Mouse (Mus musculus) neural tube, embryonic 15.5 days (tissue): ENCODE measurements at regions not wholly inside any gene's neighbourhood (a gene's known extent, or its start where the extent isn't known, plus 50 kb on each side); places are given as distances from the start of the nearest gene placed in this dataset.
A peak's percentile ranks its signal among the peaks of the same experiment; 100 is the strongest.

Source experiments
- ATAC-seq: fragments of 200-750 bp; cut with Nextera tagmentation; 2 replicates; pipeline ENCODE4 v1.8.0; 2017; ENCODE audit warnings: mild to moderate bottlenecking, moderate TSS enrichment, moderate library complexity; ENCODE audit not compliant: low FRiP score
- H3K27ac ChIP-seq: fragments of 300-500 bp; sonication (generic); replicated peaks from 2 replicates; pipeline ENCODE4 v1.5.1; 2015; ENCODE audit warnings: mild to moderate bottlenecking, inconsistent platforms
- H3K27me3 ChIP-seq: fragments of 300-500 bp; sonication (generic); replicated peaks from 2 replicates; pipeline ENCODE4 v1.6.1; 2015; ENCODE audit warnings: inconsistent platforms
- H3K36me3 ChIP-seq: fragments of 300-500 bp; sonication (generic); 2 replicates; pipeline ENCODE4 v1.6.1; 2015; ENCODE audit warnings: inconsistent platforms
- H3K4me1 ChIP-seq: fragments of 300-500 bp; sonication (generic); 2 replicates; pipeline ENCODE4 v1.6.1; 2015; ENCODE audit warnings: inconsistent platforms
- H3K4me2 ChIP-seq: fragments of 300-500 bp; sonication (generic); 2 replicates; pipeline ENCODE4 v1.6.1; 2015; ENCODE audit warnings: inconsistent platforms, mild to moderate bottlenecking, moderate library complexity
- H3K4me3 ChIP-seq: fragments of 300-500 bp; sonication (generic); replicated peaks from 2 replicates; pipeline ENCODE4 v1.5.1; 2015; ENCODE audit warnings: mild to moderate bottlenecking, inconsistent platforms
- H3K9ac ChIP-seq: fragments of 300-500 bp; sonication (generic); replicated peaks from 2 replicates; pipeline ENCODE4 v1.6.1; 2015; ENCODE audit warnings: mild to moderate bottlenecking, inconsistent platforms
- H3K9me3 ChIP-seq: fragments of 300-500 bp; sonication (generic); replicated peaks from 2 replicates; pipeline ENCODE4 v1.6.1; 2016; ENCODE audit warnings: inconsistent platforms
- WGBS: fragments of 180-500 bp; shearing (Covaris S2); methylation state at CpG from one replicate; pipeline ENCODE4 v1.1.7; 2015; ENCODE audit warnings: mixed read lengths; 5-methylcytosine and 5-hydroxymethylcytosine counted together

DNA sequence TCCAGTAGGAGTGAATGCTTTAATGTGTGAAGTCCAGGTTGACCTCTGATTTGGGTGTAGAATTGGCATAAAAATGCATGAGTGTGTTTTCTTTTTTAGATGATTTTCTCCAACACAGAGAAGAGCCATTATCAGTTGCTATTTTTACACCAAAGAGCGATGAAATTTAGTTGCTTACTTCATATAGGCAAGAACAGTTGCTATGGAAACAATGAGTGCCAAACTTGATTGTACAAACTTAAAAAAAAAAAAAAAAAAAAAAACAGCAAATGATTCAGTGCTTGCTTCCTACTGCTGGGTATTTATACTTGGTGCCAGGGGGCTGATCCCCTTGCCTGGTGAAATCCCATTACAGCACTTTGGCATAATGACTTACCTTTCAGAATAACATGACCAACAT lies 268.0 kb downstream of the Sec23a start:
- 63% methylated on average over 1 of the region's 1 CpGs for WGBS
- H3K9me3 ChIP-seq = no peaks in the 10 kb centered on the region
- H3K4me1 ChIP-seq = no peaks in the 10 kb centered on the region
- H3K27me3 ChIP-seq = no peaks in the 10 kb centered on the region
- peak; percentile 61; the same call in 1 of the 2 replicates for ATAC-seq
- no peaks in the 10 kb centered on the region for H3K36me3 ChIP-seq
- H3K27ac ChIP-seq = no peak overlapping the region
- no peak overlapping the region for H3K9ac ChIP-seq
- no peak overlapping the region for H3K4me3 ChIP-seq
- no peak overlapping the region for H3K4me2 ChIP-seq

DNA sequence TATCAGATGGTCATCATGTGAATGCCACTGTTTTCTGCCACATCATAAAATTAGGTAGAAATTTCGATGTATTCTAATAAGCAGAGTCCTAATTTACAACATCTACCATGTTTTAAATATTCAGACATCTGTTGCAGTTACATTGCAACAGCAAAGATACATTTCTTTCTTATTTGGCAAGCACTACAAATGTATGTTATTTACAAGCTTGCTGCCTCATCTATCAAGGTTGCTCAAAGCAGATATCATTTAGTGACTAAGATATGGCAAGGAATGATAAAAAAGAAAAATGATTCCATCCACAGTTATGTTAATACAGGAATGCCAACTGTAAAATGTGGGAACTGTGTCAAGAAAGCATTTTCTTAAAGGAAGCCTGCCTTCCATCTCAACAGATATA lies 283.7 kb downstream of the Sec23a start:
- Histone ChIP-seq H3K27me3 (no peaks in the 10 kb centered on the region), H3K27ac (no peak overlapping the region), H3K4me2 (no peak overlapping the region), H3K4me3 (no peak overlapping the region), H3K9me3 (no peaks in the 10 kb centered on the region), H3K36me3 (no peaks in the 10 kb centered on the region), H3K4me1 (no peaks in the 10 kb centered on the region), H3K9ac (no peak overlapping the region)
- WGBS = 51% methylated on average over 1 of the region's 1 CpGs
- ATAC-seq = no peak

DNA sequence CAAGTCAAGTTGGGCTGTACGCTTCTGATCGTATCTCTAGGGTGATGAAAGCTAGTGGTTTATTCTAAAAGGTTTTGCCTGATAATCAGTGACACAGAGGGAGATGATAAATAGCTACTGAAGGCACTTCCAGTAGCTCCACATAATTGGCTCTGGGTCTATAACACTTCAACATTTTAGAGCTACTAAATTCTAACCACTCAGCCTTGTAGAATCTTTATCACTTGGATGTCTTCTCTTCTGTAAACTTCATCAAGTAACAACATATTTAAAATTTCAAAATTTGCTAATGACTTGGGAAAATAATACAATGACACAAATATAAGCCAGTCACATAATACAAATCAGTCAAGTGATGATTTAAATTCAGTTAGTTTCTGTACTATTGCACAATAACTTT lies 284.3 kb downstream of the Sec23a start:
- WGBS = 87% methylated on average over 2 of the region's 2 CpGs
- no peaks in the 10 kb centered on the region for H3K27me3 ChIP-seq
- ATAC-seq = no peak
- H3K9ac ChIP-seq = no peak overlapping the region
- H3K9me3 ChIP-seq = no peaks in the 10 kb centered on the region
- H3K36me3 ChIP-seq = no peaks in the 10 kb centered on the region
- H3K27ac ChIP-seq = no peak overlapping the region
- no peak overlapping the region for H3K4me2 ChIP-seq
- no peaks in the 10 kb centered on the region for H3K4me1 ChIP-seq
- H3K4me3 ChIP-seq = no peak overlapping the region

DNA sequence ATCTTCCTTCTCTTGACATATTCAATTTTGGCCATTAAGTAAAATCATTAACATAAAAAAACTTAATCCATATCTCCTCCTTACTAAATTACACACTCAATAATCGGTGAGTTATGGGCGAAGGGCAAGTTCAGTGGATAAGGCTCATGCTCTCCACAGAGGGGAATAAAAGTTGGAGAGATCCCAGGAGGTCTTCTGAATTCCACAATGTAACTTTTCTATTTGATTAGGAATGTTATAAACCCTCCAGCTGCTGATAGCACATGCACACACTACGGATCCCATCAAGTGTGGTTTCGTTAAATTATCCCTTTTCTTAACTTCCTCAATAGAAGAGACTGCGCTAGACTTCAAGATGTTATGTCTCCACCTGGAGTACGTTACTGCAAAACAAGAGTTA lies 293.9 kb downstream of the Sec23a start:
- H3K4me3 ChIP-seq = no peak overlapping the region
- ATAC-seq = no peak

DNA sequence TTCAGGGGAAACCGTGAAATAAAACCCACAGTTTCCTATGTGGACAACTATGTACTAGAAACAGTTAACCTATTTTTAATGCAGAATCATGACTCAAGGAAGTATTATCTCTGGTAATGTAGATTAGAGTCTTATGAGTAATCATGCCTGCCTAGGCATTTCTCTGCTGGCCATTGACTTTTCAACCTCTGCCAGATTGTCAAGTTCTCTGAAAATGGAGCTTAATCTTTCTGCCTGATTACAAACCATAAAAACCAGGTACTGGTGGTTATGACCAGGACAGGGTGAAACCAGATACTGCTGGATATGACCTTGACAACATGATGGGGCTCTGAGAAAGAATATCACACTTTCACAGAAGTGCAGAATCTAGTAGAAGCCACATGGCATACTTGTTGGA lies 297.6 kb downstream of the Sec23a start:
- Histone ChIP-seq H3K36me3 (no peaks in the 10 kb centered on the region), H3K27ac (no peak overlapping the region), H3K4me2 (no peak overlapping the region), H3K4me3 (no peak overlapping the region), H3K4me1 (0 out of 2 replicates have a peak, but pooled peaks cover 2% of the 10 kb centered on the region), H3K9me3 (no peaks in the 10 kb centered on the region), H3K9ac (no peak overlapping the region), H3K27me3 (no peaks in the 10 kb centered on the region)
- WGBS = 95% methylated on average over 1 of the region's 1 CpGs
- no peak for ATAC-seq

More for the DNA sequence above, 293.9 kb downstream of the Sec23a start:
- Histone ChIP-seq H3K27ac (no peak overlapping the region), H3K36me3 (no peaks in the 10 kb centered on the region), H3K9ac (no peak overlapping the region), H3K4me1 (0 out of 2 replicates have a peak, but pooled peaks cover 2% of the 10 kb centered on the region), H3K4me2 (no peak overlapping the region), H3K9me3 (no peaks in the 10 kb centered on the region), H3K27me3 (no peaks in the 10 kb centered on the region)
- 83% methylated on average over 6 of the region's 6 CpGs for WGBS

DNA sequence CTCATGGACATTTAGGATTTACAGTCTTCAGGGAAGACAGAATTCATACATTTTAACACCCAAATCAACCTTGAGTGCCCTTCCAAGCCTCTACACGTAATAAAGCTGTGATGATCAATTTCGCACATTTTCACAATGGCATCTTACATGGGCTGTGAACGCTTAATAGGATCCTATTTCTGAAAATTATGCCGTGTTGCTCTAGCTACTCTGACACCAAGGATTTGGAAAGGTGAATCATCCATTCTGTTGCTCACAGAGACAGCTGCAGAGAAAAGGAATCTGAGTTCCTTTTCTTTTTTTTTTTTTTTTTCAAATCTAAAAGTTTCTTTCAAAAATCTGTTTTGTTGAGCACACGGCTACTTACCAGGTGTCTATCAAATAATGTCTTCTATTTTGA lies 316.1 kb downstream of the Sec23a start:
- Histone ChIP-seq H3K4me2 (no peak overlapping the region), H3K9me3 (no peaks in the 10 kb centered on the region), H3K4me1 (no peaks in the 10 kb centered on the region), H3K9ac (no peak overlapping the region), H3K4me3 (no peak overlapping the region), H3K27ac (no peak overlapping the region), H3K27me3 (no peaks in the 10 kb centered on the region), H3K36me3 (no peaks in the 10 kb centered on the region)
- ATAC-seq = no peak
- 84% methylated on average over 5 of the region's 5 CpGs for WGBS

DNA sequence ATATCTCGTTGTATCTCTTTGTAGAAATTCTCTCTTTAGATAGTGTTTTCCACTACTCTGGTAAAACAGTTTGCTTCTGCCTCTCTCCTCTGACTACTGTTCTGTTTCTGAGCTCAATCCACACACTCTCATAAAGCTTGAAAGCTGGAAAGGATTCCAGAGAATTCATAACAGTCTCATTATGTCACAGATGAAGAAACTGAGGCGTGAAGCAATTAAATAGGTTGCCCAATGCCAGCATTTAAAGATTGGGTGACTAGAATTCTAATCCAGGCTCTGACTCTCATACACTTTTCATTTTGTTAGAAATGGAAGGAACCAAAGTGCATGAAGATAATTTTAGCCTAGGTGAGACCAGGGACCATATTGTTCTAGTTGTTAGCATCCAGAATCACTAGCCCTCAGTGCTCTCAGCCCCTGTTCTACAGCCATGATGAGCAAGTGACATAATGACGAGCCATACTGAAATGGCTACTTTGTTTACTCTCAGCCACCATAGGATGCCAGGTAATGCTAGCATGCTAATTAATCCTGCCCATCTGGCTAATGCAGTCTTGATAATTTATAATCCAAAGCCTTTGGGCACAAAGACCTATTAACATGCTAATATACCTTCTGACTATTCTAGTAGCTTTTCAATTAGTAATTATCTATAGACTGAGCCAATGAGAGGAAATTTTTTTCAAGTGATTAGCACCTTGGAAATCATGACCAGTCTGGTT lies 341.7 kb downstream of the Sec23a start:
- no peaks in the 10 kb centered on the region for H3K9me3 ChIP-seq
- 61% methylated on average over 3 of the region's 3 CpGs for WGBS
- H3K4me3 ChIP-seq = no peak overlapping the region
- no peaks in the 10 kb centered on the region for H3K27me3 ChIP-seq
- ATAC-seq = peak; percentile 45; the same call in 1 of the 2 replicates
- no peak overlapping the region for H3K4me2 ChIP-seq
- H3K36me3 ChIP-seq = no peaks in the 10 kb centered on the region
- H3K9ac ChIP-seq = no peak overlapping the region
- H3K4me1 ChIP-seq = no peaks in the 10 kb centered on the region
- H3K27ac ChIP-seq = no peak overlapping the region

DNA sequence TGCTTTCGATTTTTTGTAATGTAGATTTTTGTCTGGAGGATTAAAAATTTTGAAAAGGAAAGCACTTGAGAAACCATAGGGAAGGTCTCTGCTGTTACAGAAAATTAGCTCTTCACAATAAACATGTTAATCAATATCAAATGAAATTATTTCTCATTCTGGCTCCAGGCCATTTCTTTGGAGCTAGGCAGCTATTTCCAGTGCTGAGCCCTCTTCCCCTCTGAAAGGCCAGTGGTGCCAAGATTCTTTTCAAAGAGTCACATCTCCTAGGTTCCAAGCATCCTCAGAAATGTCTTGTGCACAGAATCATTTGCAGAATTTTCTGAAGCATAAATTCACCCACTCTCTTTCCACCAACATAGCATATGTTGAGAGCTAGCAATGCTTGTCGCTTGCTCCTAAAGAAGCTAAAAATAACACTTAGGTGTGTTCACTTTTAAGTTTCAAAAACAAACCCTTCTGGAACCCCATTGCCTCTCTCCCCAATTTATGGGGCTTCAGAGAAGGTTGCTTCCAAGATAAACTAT lies 357.2 kb downstream of the Sec23a start:
- Histone ChIP-seq H3K4me2 (no peak overlapping the region), H3K36me3 (no peaks in the 10 kb centered on the region), H3K9me3 (no peaks in the 10 kb centered on the region), H3K27me3 (no peaks in the 10 kb centered on the region), H3K27ac (no peak overlapping the region), H3K9ac (no peak overlapping the region), H3K4me3 (no peak overlapping the region), H3K4me1 (peaks cover 5% of the 10 kb centered on the region)
- ATAC-seq = no peak
- 85% methylated on average over 2 of the region's 2 CpGs for WGBS

DNA sequence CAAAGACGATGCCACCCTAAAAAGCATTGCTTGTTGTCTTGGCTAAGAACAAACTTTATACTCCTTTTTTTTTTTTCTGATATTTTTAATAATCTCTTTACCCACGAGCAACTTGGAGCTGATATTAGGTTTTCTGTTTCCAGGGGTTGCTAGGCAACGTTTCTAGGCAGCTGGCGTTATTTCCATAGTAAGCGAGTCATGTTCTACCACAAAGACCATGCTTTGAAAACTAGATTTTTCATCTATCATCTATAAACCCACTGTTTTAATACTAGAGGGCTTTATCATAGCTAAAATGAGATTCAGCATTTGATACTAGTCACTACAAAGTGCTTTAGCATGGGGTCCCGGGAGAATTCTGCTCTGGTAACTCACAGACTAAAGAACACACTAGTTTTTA lies 358.1 kb downstream of the Sec23a start:
- no peak overlapping the region for H3K27ac ChIP-seq
- H3K4me2 ChIP-seq = no peak overlapping the region
- 60% methylated on average over 6 of the region's 6 CpGs for WGBS
- H3K4me1 ChIP-seq = peaks cover 5% of the 10 kb centered on the region
- ATAC-seq = no peak
- no peaks in the 10 kb centered on the region for H3K9me3 ChIP-seq
- H3K4me3 ChIP-seq = no peak overlapping the region
- H3K36me3 ChIP-seq = no peaks in the 10 kb centered on the region
- H3K9ac ChIP-seq = no peak overlapping the region
- no peaks in the 10 kb centered on the region for H3K27me3 ChIP-seq

DNA sequence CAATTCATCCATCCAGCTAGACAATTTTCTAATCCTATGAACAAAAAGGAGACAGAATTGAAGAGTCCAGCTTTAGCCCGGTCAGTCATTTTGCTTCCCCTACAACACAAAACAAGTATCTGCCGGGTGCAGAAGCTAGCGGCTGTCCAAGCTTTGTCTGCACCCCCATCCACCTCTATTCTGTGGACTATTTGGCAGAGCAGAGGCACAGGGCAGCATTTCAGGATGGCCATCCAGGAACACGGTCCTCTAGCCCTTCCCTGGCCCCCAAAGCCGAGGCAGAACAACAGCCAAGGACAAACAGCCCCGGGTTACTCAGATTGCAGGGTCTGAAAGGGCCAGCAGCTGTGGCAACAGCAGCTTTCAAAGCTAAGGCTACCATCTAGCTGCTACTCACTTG lies 358.6 kb downstream of the Sec23a start:
- Histone ChIP-seq H3K4me2 (no peak overlapping the region), H3K27ac (no peak overlapping the region), H3K4me1 (peaks cover 5% of the 10 kb centered on the region), H3K27me3 (no peaks in the 10 kb centered on the region), H3K36me3 (no peaks in the 10 kb centered on the region), H3K9me3 (no peaks in the 10 kb centered on the region), H3K9ac (no peak overlapping the region), H3K4me3 (no peak overlapping the region)
- no peak for ATAC-seq
- 66% methylated on average over 6 of the region's 6 CpGs for WGBS

DNA sequence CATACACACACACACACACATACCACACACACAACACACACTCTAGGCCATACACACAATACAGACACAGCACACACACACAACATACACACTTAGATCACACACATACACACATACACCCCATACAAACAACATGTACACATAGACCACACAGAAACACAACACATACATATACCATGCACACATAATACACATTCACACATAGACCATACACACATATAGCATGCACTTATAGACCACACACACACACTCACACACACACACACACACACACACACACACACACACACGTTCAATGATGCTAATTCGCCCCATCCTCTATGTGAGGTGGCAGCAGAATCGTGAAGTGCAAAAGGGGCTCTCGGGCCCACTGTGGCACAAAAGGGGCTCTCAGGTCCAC lies 359.1 kb downstream of the Sec23a start:
- WGBS = 94% methylated on average over 4 of the region's 4 CpGs
- Histone ChIP-seq H3K27me3 (no peaks in the 10 kb centered on the region), H3K4me1 (peaks cover 5% of the 10 kb centered on the region), H3K36me3 (no peaks in the 10 kb centered on the region), H3K9me3 (no peaks in the 10 kb centered on the region), H3K27ac (no peak overlapping the region), H3K4me3 (no peak overlapping the region), H3K9ac (no peak overlapping the region), H3K4me2 (no peak overlapping the region)
- ATAC-seq = no peak

DNA sequence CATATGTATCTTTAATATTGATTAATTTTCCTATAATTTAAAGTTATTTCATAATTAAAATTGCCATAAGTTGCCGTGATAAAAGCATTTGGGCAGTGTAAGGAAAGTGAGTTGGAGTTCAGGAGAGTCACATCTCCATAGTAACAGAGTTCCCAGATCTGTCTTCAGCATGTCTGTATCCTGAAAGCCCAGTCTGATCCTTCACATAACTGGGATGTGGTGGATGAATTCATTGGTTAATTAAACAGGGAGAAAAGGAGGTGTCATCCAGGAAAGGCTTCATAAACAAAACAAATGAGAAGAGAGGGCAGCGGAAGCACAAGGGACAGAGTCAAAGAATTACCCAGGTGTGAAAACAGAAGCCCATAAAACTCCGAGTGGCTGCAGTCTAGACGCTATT lies 363.5 kb downstream of the Sec23a start:
- H3K36me3 ChIP-seq = no peaks in the 10 kb centered on the region
- no peak overlapping the region for H3K27ac ChIP-seq
- no peaks in the 10 kb centered on the region for H3K27me3 ChIP-seq
- H3K4me2 ChIP-seq = no peak overlapping the region
- 15% methylated on average over 4 of the region's 4 CpGs for WGBS
- no peak overlapping the region for H3K9ac ChIP-seq
- peaks cover 2% of the 10 kb centered on the region for H3K4me1 ChIP-seq
- H3K9me3 ChIP-seq = no peaks in the 10 kb centered on the region
- ATAC-seq = no peak
- H3K4me3 ChIP-seq = no peak overlapping the region
